Mouse (Mus musculus): ENCODE data around the gene Cfap69. TPM values are rescaled to one million over a fixed set of nuclear protein-coding genes. Genes with fewer than 3 reads are reported as not detected.

Cfap69 gene
- total RNA-seq, 2 experiments from 2014 or later: 14.7 to 14.8 TPM

DNA sequence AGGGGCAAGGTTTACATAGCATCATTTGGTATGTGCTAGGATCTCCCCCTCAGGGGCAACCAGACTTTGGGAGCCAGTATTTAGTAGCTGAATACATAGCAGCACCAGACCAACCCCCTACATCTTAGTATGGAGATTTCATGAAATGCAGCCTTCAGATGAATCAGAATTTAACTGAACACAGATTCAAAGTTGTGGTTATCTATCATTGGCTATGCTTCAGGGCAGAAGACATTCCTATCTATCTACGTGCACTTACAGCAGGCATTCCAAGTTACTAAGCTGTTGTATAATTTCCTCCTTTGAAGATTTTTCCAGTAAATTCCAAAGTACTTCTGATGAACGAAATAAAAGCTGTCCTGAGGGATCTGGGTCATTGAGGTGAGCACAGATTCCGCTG lies 38.5 kb downstream of the Cfap69 start:
- H3K4me3 ChIP-seq: no peak overlapping the region
- no peak for DNase-seq (ENCODE audit: low spot score in 2 of 2)
- TF ChIP-seq CTCF (conservative IDR thresholded peaks at IDR 0.05): no peak
- no peak overlapping the region for H3K27ac ChIP-seq

DNA sequence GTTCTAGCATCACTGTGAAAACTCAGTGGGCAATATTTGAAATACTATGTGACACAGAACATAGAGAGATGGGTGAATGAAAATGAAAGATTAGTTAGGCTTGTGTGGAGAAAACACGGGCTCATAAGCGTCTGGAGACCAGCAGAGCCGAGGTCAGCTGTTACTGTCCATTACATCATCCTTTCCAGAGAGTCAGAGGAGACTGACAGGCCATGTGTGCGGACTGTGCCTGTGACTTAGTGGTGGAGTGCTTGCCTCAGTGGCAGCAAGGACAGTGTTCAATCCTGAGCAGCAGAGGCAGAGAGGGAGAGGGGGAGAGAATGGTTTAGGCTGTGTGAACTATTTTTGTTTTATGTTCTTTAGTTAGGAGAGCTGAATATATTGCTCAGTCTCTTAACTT lies 45.7 kb downstream of the Cfap69 start:
- no peak overlapping the region for H3K4me3 ChIP-seq
- DNase-seq (ENCODE audit: low spot score in 2 of 2): no peak
- no peak for TF ChIP-seq CTCF (conservative IDR thresholded peaks at IDR 0.05)

GRCm38 (mm10) chr5:5610540-5610939 lies 53.5 kb downstream of the Cfap69 start:
- no peak for DNase-seq (ENCODE audit: low spot score in 2 of 2)
- H3K4me3 ChIP-seq: no peak overlapping the region
- no peak for TF ChIP-seq CTCF (conservative IDR thresholded peaks at IDR 0.05)
- H3K27ac ChIP-seq: no peak overlapping the region

More for the DNA sequence above, 45.7 kb downstream of the Cfap69 start:
- H3K27ac ChIP-seq: no peak overlapping the region

DNA sequence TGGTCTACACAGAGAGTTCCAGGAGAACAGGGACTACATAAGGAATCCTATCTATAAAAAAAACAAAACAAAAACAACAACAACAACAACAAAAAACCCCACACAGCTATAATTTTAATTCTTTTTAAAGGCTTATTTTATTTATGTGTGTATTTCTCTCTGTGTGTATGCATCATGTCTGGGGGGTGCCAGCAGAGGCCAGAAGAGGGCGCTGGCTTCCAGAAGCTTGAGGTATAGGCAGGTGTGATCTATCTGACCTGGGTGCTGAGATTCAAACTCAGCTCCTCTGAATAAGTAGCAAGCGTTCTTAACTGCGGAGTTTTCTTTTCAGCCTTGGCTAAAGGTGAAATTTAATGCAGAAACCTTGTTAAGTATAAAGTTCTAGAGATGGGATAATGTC lies 76.4 kb downstream of the Cfap69 start:
- H3K4me3 ChIP-seq: no peak overlapping the region
- TF ChIP-seq CTCF (conservative IDR thresholded peaks at IDR 0.05): no peak
- DNase-seq (ENCODE audit: low spot score in 2 of 2): no peak
- H3K27ac ChIP-seq: no peak overlapping the region

DNA sequence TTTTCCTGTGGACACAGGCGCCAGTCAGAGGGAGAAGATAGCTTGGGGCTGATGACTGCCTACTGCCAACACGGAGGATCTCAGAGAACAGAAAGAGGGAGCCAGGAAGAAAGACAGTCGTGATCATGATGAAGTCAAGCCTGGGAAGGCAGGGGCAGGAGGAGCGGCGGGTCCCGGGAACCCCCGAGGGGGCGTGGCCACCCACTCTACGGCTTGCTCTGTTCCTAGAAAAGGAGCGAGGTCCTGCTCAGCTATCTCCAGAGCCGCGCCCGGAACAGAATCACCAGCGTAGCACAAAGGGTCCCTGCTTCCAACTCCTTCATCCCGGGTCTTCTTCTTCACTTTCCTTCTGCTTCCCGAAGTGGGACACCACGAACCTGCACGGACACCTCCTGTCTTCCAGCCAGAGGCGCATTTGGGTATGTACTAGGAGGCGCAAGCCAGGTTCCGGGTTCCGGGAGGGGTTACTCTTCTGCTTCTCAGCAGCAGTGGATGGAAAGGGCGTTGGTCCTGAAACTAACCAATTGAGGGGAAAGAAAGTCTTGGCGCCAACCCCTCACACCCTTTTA lies 90.2 kb downstream of the Cfap69 start, which contains the start of gene Gm8773:
TSS of gene Gm8773 (plus strand) at position 51 of the 569 bp plus-strand sequence.
- DNase-seq (ENCODE audit: low spot score in 2 of 2): no peak
- Histone ChIP-seq H3K4me3 (peak within 1 kb of the TSS; percentile 50), H3K27ac (no peak within 1 kb of the TSS)
- no peak for TF ChIP-seq CTCF (conservative IDR thresholded peaks at IDR 0.05)

DNA sequence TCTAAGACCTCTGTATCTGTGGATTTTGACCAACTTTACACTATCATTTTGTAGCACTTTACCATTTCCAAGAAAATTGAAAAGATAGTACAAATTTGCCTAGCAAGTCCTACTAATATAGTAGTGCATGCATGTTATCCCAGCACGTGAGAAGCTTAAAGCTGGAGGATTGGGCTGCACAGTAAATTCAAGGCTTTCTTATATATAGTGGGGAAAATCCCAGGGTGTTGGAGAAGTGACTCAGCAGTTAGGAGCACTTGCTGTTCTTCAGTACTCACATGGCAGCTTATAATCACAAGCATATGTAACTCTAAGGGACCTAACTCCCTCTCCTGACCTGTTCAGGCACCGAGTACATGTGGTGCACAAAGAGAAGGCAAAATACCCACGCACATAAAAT lies 101.6 kb downstream of the Cfap69 start:
- Histone ChIP-seq H3K4me3 (no peak overlapping the region), H3K27ac (no peak overlapping the region)
- TF ChIP-seq CTCF (conservative IDR thresholded peaks at IDR 0.05): no peak
- no peak for DNase-seq (ENCODE audit: low spot score in 2 of 2)

- DNase-seq (ENCODE audit: low spot score in 2 of 2): no peak
- H3K4me3 ChIP-seq: no peak overlapping the region
- TF ChIP-seq CTCF (conservative IDR thresholded peaks at IDR 0.05): no peak
Measured at GRCm38 (mm10) chr5:5561041-5561706, 102.9 kb downstream of the Cfap69 start.

DNA sequence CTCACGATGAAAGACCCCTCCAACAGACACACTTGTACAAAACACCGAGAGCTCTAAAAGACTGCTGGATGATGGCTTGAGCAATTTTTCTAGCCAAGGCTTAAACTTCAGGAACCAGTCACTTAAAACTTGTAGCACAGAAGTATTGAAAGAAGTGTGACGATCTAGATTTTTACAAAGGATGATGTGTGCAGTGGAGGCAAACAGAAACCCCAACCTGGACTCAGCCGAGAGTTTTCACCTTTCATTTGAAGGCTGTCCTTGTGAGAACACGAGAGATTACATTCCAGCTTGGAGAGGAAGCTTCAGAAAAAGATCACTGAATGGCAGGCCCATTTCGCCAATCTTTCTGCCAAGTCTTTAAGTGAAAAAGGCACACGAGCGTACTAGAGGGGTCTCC lies 104.2 kb downstream of the Cfap69 start:
- no peak for TF ChIP-seq CTCF (conservative IDR thresholded peaks at IDR 0.05)
- peak overlapping the region; percentile 70 for H3K27ac ChIP-seq
- no peak for DNase-seq (ENCODE audit: low spot score in 2 of 2)
- H3K4me3 ChIP-seq: peak overlapping the region; percentile 77

More at GRCm38 (mm10) chr5:5561041-5561706, 102.9 kb downstream of the Cfap69 start:
- H3K27ac ChIP-seq: no peak overlapping the region

DNA sequence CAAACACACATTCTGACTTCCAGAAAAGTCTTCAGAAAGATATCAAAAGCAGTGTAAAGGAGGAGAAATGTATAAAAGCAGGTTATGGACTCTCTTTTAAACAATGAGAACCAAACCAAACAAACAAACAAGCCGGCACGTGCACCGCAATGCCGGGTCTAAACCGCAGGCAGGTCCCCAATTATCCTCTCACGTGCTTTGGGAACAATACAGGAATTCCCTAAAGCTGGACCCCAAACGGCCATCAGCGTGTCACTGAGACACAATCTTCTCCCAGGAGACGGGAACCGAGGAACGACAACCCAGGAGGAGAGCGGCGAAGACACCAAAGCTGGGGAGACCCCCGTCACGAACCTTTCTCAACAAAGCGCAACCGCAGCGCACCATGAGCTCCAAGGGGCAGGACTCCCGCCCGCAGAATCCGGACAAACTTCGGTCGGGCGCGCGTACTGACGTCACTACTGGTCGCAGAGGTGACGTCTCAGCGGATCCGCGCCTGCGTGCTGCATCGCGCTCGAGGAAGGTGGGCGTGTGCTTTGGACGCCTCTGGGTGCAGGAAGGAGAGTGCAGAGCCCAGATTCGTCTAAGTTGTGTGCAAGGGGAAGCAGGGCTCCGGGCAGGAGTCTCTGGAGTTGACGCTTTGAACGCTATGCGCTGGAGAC lies 104.8 kb downstream of the Cfap69 start, which contains the start of gene Gtpbp10:
TSS of gene Gtpbp10 (minus strand) at position 460 of the 662 bp plus-strand sequence.
- no peak for TF ChIP-seq CTCF (conservative IDR thresholded peaks at IDR 0.05)
- peak; percentile 90 to 94 for DNase-seq (ENCODE audit: low spot score in 2 of 2)
- Histone ChIP-seq H3K27ac (peak within 1 kb of the TSS; percentile 70), H3K4me3 (peak within 1 kb of the TSS; percentile 77)

- no peak for TF ChIP-seq CTCF (conservative IDR thresholded peaks at IDR 0.05)
- no peak for DNase-seq (ENCODE audit: low spot score in 2 of 2)
- H3K27ac ChIP-seq: no peak overlapping the region
- no peak overlapping the region for H3K4me3 ChIP-seq
Measured at GRCm38 (mm10) chr5:5551110-5551509, 112.9 kb downstream of the Cfap69 start.

DNA sequence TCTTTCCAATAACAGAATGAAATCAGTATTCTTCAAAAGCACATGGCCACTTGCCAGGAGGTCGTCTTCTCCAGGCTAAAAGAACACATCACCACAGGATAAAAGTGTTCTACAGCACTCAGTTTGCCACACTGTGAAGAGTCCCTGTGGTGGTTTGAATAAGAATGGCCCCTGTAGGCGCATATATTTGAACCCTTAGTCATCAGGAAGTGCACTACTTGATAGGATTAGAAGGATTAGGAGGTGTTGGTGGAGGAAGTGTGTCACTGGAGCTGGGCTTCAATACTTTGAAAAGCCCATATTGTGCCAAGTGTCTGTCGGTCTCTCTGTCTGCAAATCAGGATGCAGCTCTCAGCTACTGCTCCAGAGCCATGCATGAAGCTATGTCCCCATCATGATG lies 123.7 kb downstream of the Cfap69 start:
- no peak for DNase-seq (ENCODE audit: low spot score in 2 of 2)
- Histone ChIP-seq H3K4me3 (no peak overlapping the region), H3K27ac (no peak overlapping the region)
- no peak for TF ChIP-seq CTCF (conservative IDR thresholded peaks at IDR 0.05)

DNA sequence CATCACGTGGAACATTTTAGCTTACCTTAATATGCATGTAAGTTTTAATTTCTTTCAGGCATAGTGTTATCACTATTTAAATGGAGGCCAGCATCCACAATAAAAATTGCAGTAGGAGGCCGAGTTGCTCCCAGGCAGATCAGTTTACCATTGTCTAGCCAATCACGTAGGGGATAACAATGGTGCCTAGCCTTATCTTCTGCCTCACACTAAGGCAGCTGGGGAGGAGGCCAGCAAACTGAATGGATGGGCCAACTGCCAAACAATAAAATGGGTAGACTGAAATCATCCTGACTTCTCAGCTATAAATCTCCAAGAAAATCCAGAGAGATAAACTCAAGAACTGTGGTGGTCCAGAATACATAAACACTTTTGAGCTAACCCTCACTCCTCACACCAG lies 124.3 kb downstream of the Cfap69 start:
- no peak overlapping the region for H3K4me3 ChIP-seq
- TF ChIP-seq CTCF (conservative IDR thresholded peaks at IDR 0.05): no peak
- H3K27ac ChIP-seq: no peak overlapping the region
- DNase-seq (ENCODE audit: low spot score in 2 of 2): no peak

DNA sequence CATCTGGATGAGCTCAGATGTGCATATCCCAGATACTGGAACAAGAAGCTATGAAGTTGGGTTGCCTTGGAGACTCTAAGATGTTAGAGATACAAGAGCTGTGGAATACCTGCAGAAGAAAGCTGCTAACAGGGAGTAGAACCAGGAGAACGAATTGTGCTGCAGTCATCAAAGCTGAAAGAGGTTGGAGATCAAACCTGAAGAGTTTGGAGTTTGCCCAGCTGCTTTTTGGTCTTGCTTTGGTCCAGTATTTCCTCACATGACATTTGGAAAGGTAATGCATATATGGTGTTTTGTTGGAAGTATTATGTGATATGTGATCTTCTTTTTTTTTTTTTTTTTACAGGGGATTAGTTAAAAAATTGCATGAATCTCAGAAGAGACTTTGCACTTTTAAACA lies 127.9 kb downstream of the Cfap69 start:
- H3K4me3 ChIP-seq: no peak overlapping the region
- H3K27ac ChIP-seq: no peak overlapping the region
- DNase-seq (ENCODE audit: low spot score in 2 of 2): no peak
- TF ChIP-seq CTCF (conservative IDR thresholded peaks at IDR 0.05): no peak
